Mouse (Mus musculus) stomach, postnatal 0 days (tissue): ENCODE results near the gene Fgfr2. TPM values are rescaled to one million over a fixed set of nuclear protein-coding genes. Genes with fewer than 3 reads are reported as not detected.
A peak's percentile ranks its signal among the peaks of the same experiment; 100 is the strongest.

Experiments used
- ATAC-seq: fragments of 200-750 bp; cut with Nextera tagmentation; 2 replicates; pipeline ENCODE4 v1.8.0; 2017; ENCODE audit not compliant: low FRiP score, low TSS enrichment
- DNase-seq: peaks from one replicate; pipeline ENCODE4 v3.0.0-alpha.2; 2016; ENCODE audit warnings: low spot score
- H3K27ac ChIP-seq: fragments of 300-500 bp; sonication (generic); replicated peaks from 2 replicates; pipeline ENCODE4 v1.5.1; 2014; ENCODE audit warnings: mild to moderate bottlenecking, control low read depth
- H3K27me3 ChIP-seq: fragments of 300-500 bp; sonication (generic); 2 replicates; pipeline ENCODE4 v1.6.1; 2014; ENCODE audit warnings: low read length; ENCODE audit not compliant: control insufficient read depth, insufficient read depth
- H3K36me3 ChIP-seq: fragments of 300-500 bp; sonication (generic); 2 replicates; pipeline ENCODE4 v1.6.1; 2014; ENCODE audit warnings: low read length, mixed read lengths; ENCODE audit not compliant: control insufficient read depth, insufficient read depth
- H3K4me1 ChIP-seq: fragments of 300-500 bp; sonication (generic); replicated peaks from 2 replicates; pipeline ENCODE4 v1.6.1; 2014; ENCODE audit warnings: antibody characterized with exemption; ENCODE audit not compliant: control insufficient read depth, insufficient read depth
- H3K4me2 ChIP-seq: fragments of 300-500 bp; sonication (generic); replicated peaks from 2 replicates; pipeline ENCODE4 v1.6.1; 2014; ENCODE audit warnings: low read depth, mild to moderate bottlenecking, control low read depth, moderate library complexity
- H3K4me3 ChIP-seq: fragments of 300-500 bp; sonication (generic); 2 replicates; pipeline ENCODE4 v1.5.1; 2014; ENCODE audit warnings: low read depth, low read length, control low read depth
- H3K9ac ChIP-seq: fragments of 300-500 bp; sonication (generic); 2 replicates; pipeline ENCODE4 v1.6.1; 2014; ENCODE audit warnings: mild to moderate bottlenecking, low read length, control low read depth, mixed read lengths
- H3K9me3 ChIP-seq: fragments of 300-500 bp; sonication (generic); 2 replicates; pipeline ENCODE4 v1.6.1; 2016; ENCODE audit warnings: low read length; ENCODE audit not compliant: control insufficient read depth
- CTCF ChIP-seq: IDR thresholded peaks from 2 replicates; pipeline ENCODE4 v1.5.1; 2016; ENCODE audit warnings: antibody characterized with exemption, low read depth, mild to moderate bottlenecking, moderate library complexity
- EP300 ChIP-seq: optimal IDR thresholded peaks from 2 replicates; pipeline ENCODE3; 2016; ENCODE audit warnings: antibody characterized with exemption
- WGBS: fragments of 180-500 bp; shearing (Covaris S2); extraction: QIAGEN DNeasy Blood & Tissue Kit; methylation state at CpG from one replicate; pipeline ENCODE4 v1.1.7; 2014; 5-methylcytosine and 5-hydroxymethylcytosine counted together
- polyA plus RNA-seq: library from polyadenylated mRNA; unstranded; fragments of >200 nt; fragmentation: Nextera tagmentation; extraction: Ambion mirVana; gene quantifications from 2 replicates; pipeline ENCODE4 v1.2.1, GENCODE M21; 2015

The Fgfr2 gene
- polyA plus RNA-seq, 1 experiment from 2014 or later, result 60.8 TPM

- Histone ChIP-seq H3K27me3 (no peaks in the 10 kb centered on the region), H3K9me3 (no peaks in the 10 kb centered on the region), H3K9ac (no peak overlapping the region), H3K27ac (no peak overlapping the region), H3K4me2 (no peak overlapping the region), H3K36me3 (no peaks in the 10 kb centered on the region), H3K4me1 (no peaks in the 10 kb centered on the region), H3K4me3 (no peak overlapping the region)
- DNase-seq (no peak), ATAC-seq (no peak)
- WGBS, result 93% methylated on average over 4 of the region's 4 CpGs
- no peak for TF ChIP-seq CTCF
- TF ChIP-seq EP300, result no peak
These were observed 2355.0 kb downstream of the Fgfr2 start for GRCm38 (mm10) chr7:130768151-130768550.

- WGBS, result 70% methylated on average over 30 of the region's 30 CpGs
- no peak for TF ChIP-seq CTCF
These were observed 2356.6 kb downstream of the Fgfr2 start for GRCm38 (mm10) chr7:130766411-130767170.

GRCm38 (mm10) chr7:130764160-130764559 lies 2359.0 kb downstream of the Fgfr2 start:
- 90% methylated on average over 17 of the region's 17 CpGs for WGBS
- Histone ChIP-seq H3K4me1 (no peaks in the 10 kb centered on the region), H3K27me3 (no peaks in the 10 kb centered on the region), H3K9me3 (no peaks in the 10 kb centered on the region), H3K27ac (no peak overlapping the region), H3K9ac (no peak overlapping the region), H3K36me3 (peaks cover 3% of the 10 kb centered on the region), H3K4me3 (no peak overlapping the region), H3K4me2 (no peak overlapping the region)
- no peak for DNase-seq
- ATAC-seq, result no peak
- TF ChIP-seq EP300, result no peak
- no peak for TF ChIP-seq CTCF

More at GRCm38 (mm10) chr7:130766411-130767170, 2356.6 kb downstream of the Fgfr2 start:
- DNase-seq (no peak), ATAC-seq (no peak)
- Histone ChIP-seq H3K4me2 (no peak overlapping the region), H3K4me3 (no peak overlapping the region), H3K27me3 (no peaks in the 10 kb centered on the region), H3K36me3 (no peaks in the 10 kb centered on the region), H3K9ac (no peak overlapping the region), H3K4me1 (no peaks in the 10 kb centered on the region), H3K9me3 (no peaks in the 10 kb centered on the region), H3K27ac (no peak overlapping the region)

- Histone ChIP-seq H3K36me3 (peaks cover 3% of the 10 kb centered on the region), H3K4me2 (no peak overlapping the region), H3K27ac (0 out of 2 replicates have a peak overlapping the region, but pooled peaks have one; percentile 1), H3K9ac (no peak overlapping the region), H3K4me1 (no peaks in the 10 kb centered on the region), H3K9me3 (no peaks in the 10 kb centered on the region), H3K4me3 (no peak overlapping the region), H3K27me3 (no peaks in the 10 kb centered on the region)
- ATAC-seq (peak; percentile 55), DNase-seq (peak; percentile 71)
- TF ChIP-seq EP300 (no peak), CTCF (peak; percentile 88)
- 38% methylated on average over 17 of the region's 17 CpGs for WGBS
These were observed 2360.9 kb downstream of the Fgfr2 start for GRCm38 (mm10) chr7:130762071-130762897.

- Histone ChIP-seq H3K4me3 (no peak overlapping the region), H3K4me1 (no peaks in the 10 kb centered on the region), H3K27me3 (no peaks in the 10 kb centered on the region), H3K4me2 (no peak overlapping the region), H3K36me3 (peaks cover 6% of the 10 kb centered on the region), H3K9me3 (no peaks in the 10 kb centered on the region), H3K9ac (no peak overlapping the region), H3K27ac (no peak overlapping the region)
- no peak for ATAC-seq
- no peak for TF ChIP-seq EP300
- no peak for TF ChIP-seq CTCF
- 75% methylated on average over 11 of the region's 11 CpGs for WGBS
- DNase-seq, result no peak
These were observed 2365.8 kb downstream of the Fgfr2 start for GRCm38 (mm10) chr7:130757326-130757865.
